13 mouse cellular contexts compared by ENCODE assay signal in the genomic region with DNA sequence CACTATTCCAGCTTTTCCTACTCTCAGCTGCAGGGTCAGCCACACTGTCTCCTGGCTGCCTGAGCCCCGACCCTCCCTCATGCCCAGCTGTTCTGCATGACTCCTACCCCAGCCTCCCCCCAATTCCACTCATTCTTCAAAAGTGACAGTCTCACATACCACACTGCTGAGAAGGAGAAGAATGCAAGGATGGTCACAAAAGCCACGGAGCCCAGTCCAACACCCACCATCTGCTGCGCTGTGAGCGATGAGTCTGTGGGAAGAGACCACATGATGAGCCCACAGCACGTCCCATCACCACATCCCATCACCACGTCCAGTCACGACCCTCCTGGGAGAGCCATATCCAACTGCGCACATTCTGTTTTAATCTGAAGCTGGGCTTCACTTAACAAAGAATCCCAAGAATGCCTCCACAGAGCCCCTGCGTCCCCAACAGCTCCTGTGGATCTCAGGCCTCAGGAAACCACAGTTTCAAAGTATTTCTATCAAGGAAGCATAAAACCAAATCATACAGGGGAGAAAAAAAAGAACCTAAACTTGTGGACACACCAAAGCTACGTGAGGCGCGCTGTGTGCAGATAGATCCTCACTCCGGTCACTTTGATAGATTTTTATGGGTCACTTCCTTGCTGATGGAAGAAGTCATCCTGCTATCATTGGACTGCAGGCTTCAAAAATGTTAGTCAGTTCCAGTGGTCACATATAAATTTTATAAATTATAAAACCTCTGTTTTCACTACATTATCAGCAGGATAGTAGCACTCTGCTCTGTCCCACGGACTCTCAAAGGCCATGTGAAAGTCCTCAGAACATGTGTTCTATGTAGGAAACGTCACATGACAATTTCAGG.
A peak's percentile ranks its signal among the peaks of the same experiment; 100 is the strongest.
DNase-seq lines count a peak whose midpoint lies in the region; ATAC-seq and TF ChIP-seq lines count a peak whose summit lies in the region.
"Had no signal": no experiment of that assay in that cellular context is flagged by ENCODE, and none has a peak within 500 bp of the region (broad histone marks: within the 10 kb centered on the region; RNA-seq: fewer than 3 reads in every experiment).

No protein-coding gene starts in this region.

- peak overlapping the region; percentile 46 for H3K9ac ChIP-seq in heart, embryonic 16.5 days (ENCODE audit: low read length)
- no peak overlapping the region for H3K9ac ChIP-seq in heart, adult 2 months (ENCODE audit: low read depth, low read length)
- no peak overlapping the region for H3K9ac ChIP-seq in midbrain, embryonic 13.5 days (replicated peaks)
- H3K9ac ChIP-seq in embryonic facial prominence, embryonic 13.5 days = no peak overlapping the region
- no peak overlapping the region for H3K9ac ChIP-seq in stomach, embryonic 16.5 days (ENCODE audit: low read length)
- H3K9ac ChIP-seq: neural tube, embryonic 12.5 days had no signal

- intact Hi-C loops in heart, adult 2 months (cut with DNase I) = no loop called here

- peak; percentile 53; the same call in 1 of the 2 replicates for ATAC-seq in heart, embryonic 16.5 days (replicated peaks; ENCODE audit: extremely low read depth, insufficient read depth, low FRiP score)
- ATAC-seq in midbrain, embryonic 13.5 days = no peak
- ATAC-seq in embryonic facial prominence, embryonic 13.5 days (ENCODE audit: insufficient number of reproducible peaks, insufficient read depth, low FRiP score, low TSS enrichment, low read depth) = peak; percentile 69; the same call in 1 of the 2 replicates
- peak; percentile 42; the same call in 1 of the 2 replicates for ATAC-seq in stomach, embryonic 16.5 days (ENCODE audit: insufficient read depth, low FRiP score)
- ATAC-seq: forebrain, embryonic 16.5 days; hindbrain, embryonic 16.5 days had no signal

- no peak overlapping the region for H3K4me3 ChIP-seq in heart, embryonic 16.5 days (ENCODE audit: low read length)
- no peak overlapping the region for H3K4me3 ChIP-seq in heart, adult 2 months
- H3K4me3 ChIP-seq in midbrain, embryonic 10.5 days = no peak overlapping the region
- no peak overlapping the region for H3K4me3 ChIP-seq in midbrain, embryonic 13.5 days (replicated peaks)
- no peak overlapping the region for H3K4me3 ChIP-seq in embryonic facial prominence, embryonic 13.5 days
- H3K4me3 ChIP-seq in stomach, embryonic 16.5 days (replicated peaks; ENCODE audit: low read length) = no peak overlapping the region
- H3K4me3 ChIP-seq: neural tube, embryonic 12.5 days had no signal

- no peaks in the 10 kb centered on the region; the same call in 1 of the 2 replicates for H3K9me3 ChIP-seq in heart, embryonic 16.5 days (replicated peaks; ENCODE audit: control insufficient read depth, low read length)
- no peaks in the 10 kb centered on the region for H3K9me3 ChIP-seq in midbrain, embryonic 10.5 days (replicated peaks)
- no peaks in the 10 kb centered on the region for H3K9me3 ChIP-seq in midbrain, embryonic 13.5 days
- H3K9me3 ChIP-seq in embryonic facial prominence, embryonic 13.5 days = no peaks in the 10 kb centered on the region
- no peaks in the 10 kb centered on the region for H3K9me3 ChIP-seq in stomach, embryonic 16.5 days (replicated peaks; ENCODE audit: control insufficient read depth, low read length)
- H3K9me3 ChIP-seq: neural tube, embryonic 12.5 days had no signal

- no peaks in the 10 kb centered on the region for H3K27me3 ChIP-seq in heart, embryonic 16.5 days (ENCODE audit: control insufficient read depth, insufficient read depth, low read length)
- no peaks in the 10 kb centered on the region for H3K27me3 ChIP-seq in heart, adult 2 months (ENCODE audit: control insufficient read depth, insufficient read depth, low read length)
- H3K27me3 ChIP-seq in midbrain, embryonic 10.5 days (ENCODE audit: low read depth, poor library complexity, severe bottlenecking) = no peaks in the 10 kb centered on the region
- H3K27me3 ChIP-seq in midbrain, embryonic 13.5 days = no peaks in the 10 kb centered on the region
- no peaks in the 10 kb centered on the region for H3K27me3 ChIP-seq in embryonic facial prominence, embryonic 13.5 days
- no peaks in the 10 kb centered on the region for H3K27me3 ChIP-seq in stomach, embryonic 16.5 days (ENCODE audit: control insufficient read depth, insufficient read depth, low read length)
- H3K27me3 ChIP-seq: neural tube, embryonic 12.5 days had no signal

- WGBS in heart, embryonic 16.5 days = 50% methylated on average over 15 of the region's 15 CpGs
- 75% methylated on average over 15 of the region's 15 CpGs for WGBS in heart, adult 2 months
- 82% methylated on average over 15 of the region's 15 CpGs for WGBS in midbrain, embryonic 10.5 days
- 82% methylated on average over 15 of the region's 15 CpGs for WGBS in midbrain, embryonic 13.5 days
- 37% methylated on average over 15 of the region's 15 CpGs for WGBS in embryonic facial prominence, embryonic 13.5 days
- 62% methylated on average over 15 of the region's 15 CpGs for WGBS in stomach, embryonic 16.5 days

- peaks cover 23% of the 10 kb centered on the region for H3K4me1 ChIP-seq in heart, embryonic 16.5 days (ENCODE audit: control insufficient read depth, insufficient read depth, low read length)
- H3K4me1 ChIP-seq in heart, adult 2 months (ENCODE audit: control insufficient read depth, insufficient read depth, low read length) = peaks cover 6% of the 10 kb centered on the region
- H3K4me1 ChIP-seq in midbrain, embryonic 10.5 days = peaks cover 8% of the 10 kb centered on the region; the same call in 1 of the 2 replicates
- no peaks in the 10 kb centered on the region for H3K4me1 ChIP-seq in midbrain, embryonic 13.5 days (replicated peaks)
- peaks cover 15% of the 10 kb centered on the region for H3K4me1 ChIP-seq in embryonic facial prominence, embryonic 13.5 days
- H3K4me1 ChIP-seq in stomach, embryonic 16.5 days (ENCODE audit: control insufficient read depth, insufficient read depth, low read length) = peaks cover 3% of the 10 kb centered on the region; the same call in 1 of the 2 replicates
- H3K4me1 ChIP-seq: neural tube, embryonic 12.5 days had no signal

- H3K27ac ChIP-seq in heart, embryonic 16.5 days (ENCODE audit: low read length) = peak overlapping the region; percentile 29; the same call in 1 of the 2 replicates
- H3K27ac ChIP-seq in heart, adult 2 months = no peak overlapping the region
- H3K27ac ChIP-seq in midbrain, embryonic 10.5 days (replicated peaks) = peak overlapping the region; percentile 42
- H3K27ac ChIP-seq in midbrain, embryonic 13.5 days = no peak overlapping the region
- H3K27ac ChIP-seq in embryonic facial prominence, embryonic 13.5 days = peak overlapping the region; percentile 74
- peak overlapping the region; percentile 12; the same call in 1 of the 2 replicates for H3K27ac ChIP-seq in stomach, embryonic 16.5 days (ENCODE audit: low read length)
- H3K27ac ChIP-seq: neural tube, embryonic 12.5 days had no signal

- peak overlapping the region; percentile 43 for H3K4me2 ChIP-seq in heart, embryonic 16.5 days (ENCODE audit: low read depth, low read length)
- H3K4me2 ChIP-seq in midbrain, embryonic 13.5 days (replicated peaks) = no peak overlapping the region
- H3K4me2 ChIP-seq in embryonic facial prominence, embryonic 13.5 days = peak overlapping the region; percentile 24; the same call in 1 of the 2 replicates
- H3K4me2 ChIP-seq in stomach, embryonic 16.5 days (ENCODE audit: low read depth, low read length) = no peak overlapping the region
- H3K4me2 ChIP-seq: neural tube, embryonic 12.5 days had no signal

- no peaks in the 10 kb centered on the region for H3K36me3 ChIP-seq in heart, embryonic 16.5 days (ENCODE audit: control insufficient read depth, insufficient read depth)
- no peaks in the 10 kb centered on the region for H3K36me3 ChIP-seq in heart, adult 2 months (ENCODE audit: control insufficient read depth, insufficient read depth, low read length)
- H3K36me3 ChIP-seq in midbrain, embryonic 10.5 days = no peaks in the 10 kb centered on the region
- H3K36me3 ChIP-seq in midbrain, embryonic 13.5 days = no peaks in the 10 kb centered on the region
- no peaks in the 10 kb centered on the region for H3K36me3 ChIP-seq in embryonic facial prominence, embryonic 13.5 days
- H3K36me3 ChIP-seq in stomach, embryonic 16.5 days (ENCODE audit: control insufficient read depth, insufficient read depth, low read length) = no peaks in the 10 kb centered on the region
- H3K36me3 ChIP-seq: neural tube, embryonic 12.5 days had no signal

- no peak for DNase-seq in heart, adult 2 months
- peak; percentile 27 for DNase-seq in midbrain, embryonic 10.5 days (ENCODE audit: low spot score)
- no peak for DNase-seq in retina, postnatal 1 day
- no peak for DNase-seq in left cerebral cortex, adult 9 months (ENCODE audit: low spot score in 2 of 2)
- DNase-seq: lung, postnatal 36 days; thymus, postnatal 25 days had no signal

- H3K79me2 ChIP-seq in heart, adult 2 months (replicated peaks; ENCODE audit: control insufficient read depth, insufficient read depth, low read length) = no peaks in the 10 kb centered on the region

- TF ChIP-seq POLR2A in heart, adult 2 months (IDR thresholded peaks at IDR 0.05; ENCODE audit: insufficient read depth, low read depth, low read length) = no peak

- TF ChIP-seq EP300 in heart, adult 2 months (IDR thresholded peaks at IDR 0.05; ENCODE audit: insufficient read depth, low read depth, low read length) = no peak

- TF ChIP-seq CTCF in heart, adult 2 months (IDR thresholded peaks at IDR 0.05) = no peak

Comparison
In these comparisons a context has a peak if more than half of its experiments do, and no peak if none do; other contexts are left out.
1. H3K27ac ChIP-seq: peak in heart, embryonic 16.5 days (single experiment), midbrain, embryonic 10.5 days (single experiment), embryonic facial prominence, embryonic 13.5 days (single experiment) and stomach, embryonic 16.5 days (single experiment); none in heart, adult 2 months (single experiment) and midbrain, embryonic 13.5 days (single experiment).
2. H3K4me2 ChIP-seq: peak in heart, embryonic 16.5 days (single experiment) and embryonic facial prominence, embryonic 13.5 days (single experiment); none in midbrain, embryonic 13.5 days (single experiment) and stomach, embryonic 16.5 days (single experiment).